Mouse (Mus musculus): ENCODE results near the gene Tns2. TPM values are rescaled to one million over a fixed set of nuclear protein-coding genes. Genes with fewer than 3 reads are reported as not detected.
A peak's percentile ranks its signal among the peaks of the same experiment; 100 is the strongest.
"Not testable (repeated sequence)": the region's sequence is repeated elsewhere in the genome, so short reads cannot be mapped to it uniquely, and the experiment has no call there.

Tns2 gene
- polyA plus RNA-seq, 1 experiment from 2014 or later: 9.4 TPM

GRCm38 (mm10) chr15:102074070-102074731 lies 26.0 kb upstream of the Tns2 start:
- no peaks in the 10 kb centered on the region for H3K9me3 ChIP-seq (replicated peaks; ENCODE audit: control insufficient read depth, low read length, poor library complexity, severe bottlenecking)
- H3K4me2 ChIP-seq (ENCODE audit: low read length): peak overlapping the region; percentile 78
- H3K27me3 ChIP-seq (ENCODE audit: control insufficient read depth, insufficient read depth, low read depth, low read length): no peaks in the 10 kb centered on the region; the same call in 1 of the 2 replicates
- peak; percentile 66 for ATAC-seq
- peak overlapping the region; percentile 95 for H3K27ac ChIP-seq (ENCODE audit: low read length)
- no peaks in the 10 kb centered on the region for H3K36me3 ChIP-seq (ENCODE audit: control insufficient read depth, insufficient read depth, low read length)
- peak overlapping the region; percentile 93 for H3K4me3 ChIP-seq (ENCODE audit: low read depth, low read length)
- WGBS: under 1% methylated on average over 56 of the region's 57 CpGs
- H3K4me1 ChIP-seq (ENCODE audit: control insufficient read depth, insufficient read depth, low read length): peaks cover 21% of the 10 kb centered on the region
- H3K9ac ChIP-seq (ENCODE audit: low read depth, low read length): peak overlapping the region; percentile 95

- H3K4me1 ChIP-seq (ENCODE audit: control insufficient read depth, insufficient read depth, low read length): peaks cover 21% of the 10 kb centered on the region
- no peak overlapping the region for H3K27ac ChIP-seq (ENCODE audit: low read length)
- H3K36me3 ChIP-seq (ENCODE audit: control insufficient read depth, insufficient read depth, low read length): no peaks in the 10 kb centered on the region
- H3K9me3 ChIP-seq (replicated peaks; ENCODE audit: control insufficient read depth, low read length, poor library complexity, severe bottlenecking): no peaks in the 10 kb centered on the region
- peak overlapping the region; percentile 95 for H3K9ac ChIP-seq (ENCODE audit: low read depth, low read length)
- ATAC-seq: no peak
- H3K4me2 ChIP-seq (ENCODE audit: low read length): peak overlapping the region; percentile 78
- peak overlapping the region; percentile 93 for H3K4me3 ChIP-seq (ENCODE audit: low read depth, low read length)
- 13% methylated on average over 11 of the region's 11 CpGs for WGBS
- H3K27me3 ChIP-seq (ENCODE audit: control insufficient read depth, insufficient read depth, low read depth, low read length): no peaks in the 10 kb centered on the region; the same call in 1 of the 2 replicates
Observed at GRCm38 (mm10) chr15:102074876-102075585, 25.2 kb upstream of the Tns2 start.

GRCm38 (mm10) chr15:102077111-102077677 lies 23.0 kb upstream of the Tns2 start:
- Histone ChIP-seq H3K4me2 (ENCODE audit: low read length) (no peak overlapping the region), H3K9ac (ENCODE audit: low read depth, low read length) (no peak overlapping the region), H3K4me3 (ENCODE audit: low read depth, low read length) (no peak overlapping the region), H3K27me3 (ENCODE audit: control insufficient read depth, insufficient read depth, low read depth, low read length) (no peaks in the 10 kb centered on the region), H3K27ac (ENCODE audit: low read length) (no peak overlapping the region), H3K9me3 (replicated peaks; ENCODE audit: control insufficient read depth, low read length, poor library complexity, severe bottlenecking) (no peaks in the 10 kb centered on the region), H3K4me1 (ENCODE audit: control insufficient read depth, insufficient read depth, low read length) (peaks cover 21% of the 10 kb centered on the region), H3K36me3 (ENCODE audit: control insufficient read depth, insufficient read depth, low read length) (no peaks in the 10 kb centered on the region)
- 92% methylated on average over 2 of the region's 2 CpGs for whole genome bisulfite sequencing
- no peak for ATAC-seq

DNA sequence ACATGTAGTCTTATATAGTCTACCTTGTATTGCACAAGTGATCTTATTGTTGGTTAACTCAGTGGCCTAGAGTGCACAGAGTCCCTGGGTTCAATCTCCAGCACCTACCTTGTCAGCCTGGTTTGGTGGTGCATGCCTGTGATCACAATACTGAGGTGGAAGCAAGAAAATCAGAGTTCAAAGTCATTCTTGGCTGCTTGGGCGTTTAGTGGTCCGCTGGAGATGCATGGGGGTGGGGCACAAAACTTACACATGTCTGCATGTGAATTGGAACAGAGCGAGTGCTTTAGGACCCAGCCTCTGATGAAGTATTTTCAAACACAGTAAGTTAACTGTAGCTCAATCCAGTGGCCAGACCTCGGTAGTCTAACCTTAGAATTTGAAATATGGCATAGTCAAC lies 21.0 kb upstream of the Tns2 start:
- ATAC-seq: no peak
- Histone ChIP-seq H3K27ac (ENCODE audit: low read length) (no peak overlapping the region), H3K36me3 (ENCODE audit: control insufficient read depth, insufficient read depth, low read length) (peaks cover 2% of the 10 kb centered on the region), H3K4me2 (ENCODE audit: low read length) (no peak overlapping the region), H3K27me3 (ENCODE audit: control insufficient read depth, insufficient read depth, low read depth, low read length) (no peaks in the 10 kb centered on the region), H3K9ac (ENCODE audit: low read depth, low read length) (no peak overlapping the region), H3K4me3 (ENCODE audit: low read depth, low read length) (no peak overlapping the region), H3K4me1 (ENCODE audit: control insufficient read depth, insufficient read depth, low read length) (peaks cover 18% of the 10 kb centered on the region), H3K9me3 (replicated peaks; ENCODE audit: control insufficient read depth, low read length, poor library complexity, severe bottlenecking) (no peaks in the 10 kb centered on the region)
- whole genome bisulfite sequencing: 88% methylated on average over 4 of the region's 4 CpGs

DNA sequence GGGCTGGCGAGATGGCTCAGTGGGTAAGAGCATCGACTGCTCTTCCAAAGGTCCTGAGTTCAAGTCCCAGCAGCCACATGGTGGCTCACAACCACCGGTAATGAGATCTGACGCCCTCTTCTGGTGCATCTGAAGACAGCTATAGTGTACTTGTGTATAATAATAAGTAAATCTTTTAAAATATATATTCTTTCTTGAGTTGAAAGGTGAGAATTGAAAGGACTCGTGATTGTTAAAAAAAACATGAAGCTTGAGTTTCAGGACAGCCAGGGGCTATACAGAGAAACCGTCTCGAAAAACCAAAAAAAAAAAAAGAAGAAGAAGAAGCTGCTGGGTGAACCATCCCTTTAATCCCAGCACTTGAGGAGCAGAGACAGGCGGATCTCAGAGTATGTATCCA lies 20.3 kb upstream of the Tns2 start:
- not testable (repeated sequence) for H3K9ac ChIP-seq (ENCODE audit: low read depth, low read length); H3K9me3 ChIP-seq (replicated peaks; ENCODE audit: control insufficient read depth, low read length, poor library complexity, severe bottlenecking); H3K27me3 ChIP-seq (ENCODE audit: control insufficient read depth, insufficient read depth, low read depth, low read length); ATAC-seq; H3K27ac ChIP-seq (ENCODE audit: low read length); H3K36me3 ChIP-seq (ENCODE audit: control insufficient read depth, insufficient read depth, low read length); H3K4me3 ChIP-seq (ENCODE audit: low read depth, low read length); H3K4me2 ChIP-seq (ENCODE audit: low read length)
- 80% methylated on average over 8 of the region's 8 CpGs for WGBS
- peaks cover 14% of the 10 kb centered on the region for H3K4me1 ChIP-seq (ENCODE audit: control insufficient read depth, insufficient read depth, low read length)

GRCm38 (mm10) chr15:102080429-102080828 lies 19.8 kb upstream of the Tns2 start:
- H3K4me2 ChIP-seq (ENCODE audit: low read length): no peak overlapping the region
- no peak overlapping the region for H3K27ac ChIP-seq (ENCODE audit: low read length)
- no peak for ATAC-seq
- 74% methylated on average over 2 of the region's 2 CpGs for WGBS
- no peak overlapping the region for H3K9ac ChIP-seq (ENCODE audit: low read depth, low read length)
- peaks cover 8% of the 10 kb centered on the region for H3K36me3 ChIP-seq (ENCODE audit: control insufficient read depth, insufficient read depth, low read length)
- H3K9me3 ChIP-seq (replicated peaks; ENCODE audit: control insufficient read depth, low read length, poor library complexity, severe bottlenecking): no peaks in the 10 kb centered on the region
- H3K4me3 ChIP-seq (ENCODE audit: low read depth, low read length): no peak overlapping the region
- no peaks in the 10 kb centered on the region for H3K27me3 ChIP-seq (ENCODE audit: control insufficient read depth, insufficient read depth, low read depth, low read length)
- peaks cover 9% of the 10 kb centered on the region for H3K4me1 ChIP-seq (ENCODE audit: control insufficient read depth, insufficient read depth, low read length)

DNA sequence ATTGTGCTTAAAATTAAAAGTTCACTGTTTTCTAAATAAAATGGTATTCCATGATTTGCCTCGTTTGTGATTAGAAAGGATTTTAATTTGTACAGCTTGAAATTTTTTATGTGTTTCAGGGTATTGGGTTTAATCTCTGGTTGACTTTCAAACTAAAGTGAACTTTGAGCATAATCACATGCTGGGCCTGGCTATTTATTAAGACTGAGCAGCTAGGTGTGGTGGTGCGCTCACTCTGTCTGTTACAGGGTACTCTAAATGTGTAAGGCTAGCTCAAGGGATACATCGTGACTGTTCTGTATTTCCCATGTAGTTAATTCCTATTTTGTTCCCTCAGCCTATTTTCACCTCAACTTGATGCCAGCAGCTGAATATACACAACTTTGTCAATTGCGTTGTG lies 18.1 kb upstream of the Tns2 start:
- H3K4me1 ChIP-seq (ENCODE audit: control insufficient read depth, insufficient read depth, low read length): no peaks in the 10 kb centered on the region
- no peak for ATAC-seq
- H3K9ac ChIP-seq (ENCODE audit: low read depth, low read length): no peak overlapping the region
- peaks cover 20% of the 10 kb centered on the region for H3K36me3 ChIP-seq (ENCODE audit: control insufficient read depth, insufficient read depth, low read length)
- 93% methylated on average over 4 of the region's 4 CpGs for WGBS
- H3K9me3 ChIP-seq (replicated peaks; ENCODE audit: control insufficient read depth, low read length, poor library complexity, severe bottlenecking): no peaks in the 10 kb centered on the region
- no peak overlapping the region for H3K27ac ChIP-seq (ENCODE audit: low read length)
- no peaks in the 10 kb centered on the region for H3K27me3 ChIP-seq (ENCODE audit: control insufficient read depth, insufficient read depth, low read depth, low read length)
- no peak overlapping the region for H3K4me3 ChIP-seq (ENCODE audit: low read depth, low read length)
- no peak overlapping the region for H3K4me2 ChIP-seq (ENCODE audit: low read length)

GRCm38 (mm10) chr15:102083028-102083427 lies 17.2 kb upstream of the Tns2 start:
- H3K9ac ChIP-seq (ENCODE audit: low read depth, low read length): no peak overlapping the region
- no peak overlapping the region for H3K4me3 ChIP-seq (ENCODE audit: low read depth, low read length)
- no peak for ATAC-seq
- H3K36me3 ChIP-seq (ENCODE audit: control insufficient read depth, insufficient read depth, low read length): peaks cover 26% of the 10 kb centered on the region
- no peak overlapping the region for H3K4me2 ChIP-seq (ENCODE audit: low read length)
- H3K4me1 ChIP-seq (ENCODE audit: control insufficient read depth, insufficient read depth, low read length): no peaks in the 10 kb centered on the region
- WGBS: 90% methylated on average over 4 of the region's 4 CpGs
- H3K27me3 ChIP-seq (ENCODE audit: control insufficient read depth, insufficient read depth, low read depth, low read length): no peaks in the 10 kb centered on the region
- no peak overlapping the region for H3K27ac ChIP-seq (ENCODE audit: low read length)
- H3K9me3 ChIP-seq (replicated peaks; ENCODE audit: control insufficient read depth, low read length, poor library complexity, severe bottlenecking): no peaks in the 10 kb centered on the region
